Mouse (Mus musculus): ENCODE measurements around the gene Tnfrsf8. TPM values are rescaled to one million over a fixed set of nuclear protein-coding genes. Genes with fewer than 3 reads are reported as not detected.

Tnfrsf8 gene
- polyA plus RNA-seq, 1 experiment, result 0.94 TPM

- Histone ChIP-seq H3K27ac (ENCODE audit: insufficient read depth, low read length) (no peak overlapping the region), H3K4me1 (ENCODE audit: control insufficient read depth, insufficient read depth, low read length) (no peaks in the 10 kb centered on the region), H3K4me3 (ENCODE audit: insufficient read depth, low read length) (no peak overlapping the region)
- TF ChIP-seq CTCF (IDR thresholded peaks at IDR 0.05; ENCODE audit: extremely low read depth, insufficient read depth, low read length), result peak; percentile 61
- TF ChIP-seq POLR2A (IDR thresholded peaks at IDR 0.05; ENCODE audit: extremely low read depth, insufficient read depth, low read length), result no peak
Measured at GRCm38 (mm10) chr4:145295589-145296300, 19.2 kb downstream of the Tnfrsf8 start.

- TF ChIP-seq CTCF (IDR thresholded peaks at IDR 0.05; ENCODE audit: extremely low read depth, insufficient read depth, low read length), result no peak
- no peak for TF ChIP-seq POLR2A (IDR thresholded peaks at IDR 0.05; ENCODE audit: extremely low read depth, insufficient read depth, low read length)
- H3K27ac ChIP-seq (ENCODE audit: insufficient read depth, low read length), result no peak overlapping the region
- H3K4me3 ChIP-seq (ENCODE audit: insufficient read depth, low read length), result no peak overlapping the region
- H3K4me1 ChIP-seq (ENCODE audit: control insufficient read depth, insufficient read depth, low read length), result no peaks in the 10 kb centered on the region
Measured at GRCm38 (mm10) chr4:145294588-145294987, 20.4 kb downstream of the Tnfrsf8 start.

GRCm38 (mm10) chr4:145286369-145287120 is 28.4 kb downstream of the Tnfrsf8 start:
- H3K4me1 ChIP-seq (ENCODE audit: control insufficient read depth, insufficient read depth, low read length), result no peaks in the 10 kb centered on the region
- H3K27ac ChIP-seq (ENCODE audit: insufficient read depth, low read length), result no peak overlapping the region
- TF ChIP-seq CTCF (IDR thresholded peaks at IDR 0.05; ENCODE audit: extremely low read depth, insufficient read depth, low read length), result peak; percentile 77; the same call in 1 of the 2 replicates
- TF ChIP-seq POLR2A (IDR thresholded peaks at IDR 0.05; ENCODE audit: extremely low read depth, insufficient read depth, low read length), result no peak
- H3K4me3 ChIP-seq (ENCODE audit: insufficient read depth, low read length), result no peak overlapping the region

- H3K4me1 ChIP-seq (ENCODE audit: control insufficient read depth, insufficient read depth, low read length), result no peaks in the 10 kb centered on the region
- TF ChIP-seq CTCF (IDR thresholded peaks at IDR 0.05; ENCODE audit: extremely low read depth, insufficient read depth, low read length), result no peak
- no peak for TF ChIP-seq POLR2A (IDR thresholded peaks at IDR 0.05; ENCODE audit: extremely low read depth, insufficient read depth, low read length)
- H3K4me3 ChIP-seq (ENCODE audit: insufficient read depth, low read length), result no peak overlapping the region
- no peak overlapping the region for H3K27ac ChIP-seq (ENCODE audit: insufficient read depth, low read length)
Measured at GRCm38 (mm10) chr4:145284675-145285074, 30.3 kb downstream of the Tnfrsf8 start.

GRCm38 (mm10) chr4:145283441-145283840 is 31.5 kb downstream of the Tnfrsf8 start:
- Histone ChIP-seq H3K4me1 (ENCODE audit: control insufficient read depth, insufficient read depth, low read length) (no peaks in the 10 kb centered on the region), H3K27ac (ENCODE audit: insufficient read depth, low read length) (no peak overlapping the region), H3K4me3 (ENCODE audit: insufficient read depth, low read length) (no peak overlapping the region)
- TF ChIP-seq POLR2A (IDR thresholded peaks at IDR 0.05; ENCODE audit: extremely low read depth, insufficient read depth, low read length), result no peak
- TF ChIP-seq CTCF (IDR thresholded peaks at IDR 0.05; ENCODE audit: extremely low read depth, insufficient read depth, low read length), result no peak

- no peak overlapping the region for H3K4me3 ChIP-seq (ENCODE audit: insufficient read depth, low read length)
- TF ChIP-seq CTCF (IDR thresholded peaks at IDR 0.05; ENCODE audit: extremely low read depth, insufficient read depth, low read length) (no peak), POLR2A (IDR thresholded peaks at IDR 0.05; ENCODE audit: extremely low read depth, insufficient read depth, low read length) (no peak)
- H3K4me1 ChIP-seq (ENCODE audit: control insufficient read depth, insufficient read depth, low read length), result no peaks in the 10 kb centered on the region
- H3K27ac ChIP-seq (ENCODE audit: insufficient read depth, low read length), result no peak overlapping the region
Measured at GRCm38 (mm10) chr4:145280966-145281365, 34.0 kb downstream of the Tnfrsf8 start.

GRCm38 (mm10) chr4:145278724-145279370 is 36.1 kb downstream of the Tnfrsf8 start:
- Histone ChIP-seq H3K27ac (ENCODE audit: insufficient read depth, low read length) (no peak overlapping the region), H3K4me1 (ENCODE audit: control insufficient read depth, insufficient read depth, low read length) (no peaks in the 10 kb centered on the region), H3K4me3 (ENCODE audit: insufficient read depth, low read length) (no peak overlapping the region)
- TF ChIP-seq CTCF (IDR thresholded peaks at IDR 0.05; ENCODE audit: extremely low read depth, insufficient read depth, low read length), result no peak
- TF ChIP-seq POLR2A (IDR thresholded peaks at IDR 0.05; ENCODE audit: extremely low read depth, insufficient read depth, low read length), result no peak

- H3K4me1 ChIP-seq (ENCODE audit: control insufficient read depth, insufficient read depth, low read length), result no peaks in the 10 kb centered on the region
- no peak overlapping the region for H3K27ac ChIP-seq (ENCODE audit: insufficient read depth, low read length)
- TF ChIP-seq POLR2A (IDR thresholded peaks at IDR 0.05; ENCODE audit: extremely low read depth, insufficient read depth, low read length) (no peak), CTCF (IDR thresholded peaks at IDR 0.05; ENCODE audit: extremely low read depth, insufficient read depth, low read length) (no peak)
- H3K4me3 ChIP-seq (ENCODE audit: insufficient read depth, low read length), result no peak overlapping the region
Measured at GRCm38 (mm10) chr4:145278231-145278630, 36.7 kb downstream of the Tnfrsf8 start.

- Histone ChIP-seq H3K27ac (ENCODE audit: insufficient read depth, low read length) (no peak overlapping the region), H3K4me3 (ENCODE audit: insufficient read depth, low read length) (no peak overlapping the region), H3K4me1 (ENCODE audit: control insufficient read depth, insufficient read depth, low read length) (no peaks in the 10 kb centered on the region)
- TF ChIP-seq POLR2A (IDR thresholded peaks at IDR 0.05; ENCODE audit: extremely low read depth, insufficient read depth, low read length) (no peak), CTCF (IDR thresholded peaks at IDR 0.05; ENCODE audit: extremely low read depth, insufficient read depth, low read length) (no peak)
Measured at GRCm38 (mm10) chr4:145276368-145277249, 38.4 kb downstream of the Tnfrsf8 start.

Measured in cortical plate, adult 2 months (tissue).